Mouse (Mus musculus): ENCODE measurements around the gene Tmem240. TPM values are rescaled to one million over a fixed set of nuclear protein-coding genes. Genes with fewer than 3 reads are reported as not detected.
A peak's percentile ranks its signal among the peaks of the same experiment; 100 is the strongest.

Tmem240 gene
- polyA plus RNA-seq, 1 experiment = 1.5 TPM

GRCm38 (mm10) chr4:155710521-155711252 is 23.9 kb upstream of the Tmem240 start:
- no peak overlapping the region for H3K4me3 ChIP-seq (ENCODE audit: control insufficient read depth, low read depth, low read length)

GRCm38 (mm10) chr4:155721668-155722083 is 12.9 kb upstream of the Tmem240 start:
- no peaks in the 10 kb centered on the region for H3K36me3 ChIP-seq (ENCODE audit: control insufficient read depth, insufficient read depth, low read length)
- no peak overlapping the region for H3K27ac ChIP-seq (ENCODE audit: control insufficient read depth, insufficient read depth, low read depth, low read length)
- H3K27me3 ChIP-seq (ENCODE audit: control insufficient read depth, insufficient read depth, low read length) = no peaks in the 10 kb centered on the region
- no peaks in the 10 kb centered on the region for H3K4me1 ChIP-seq (ENCODE audit: control insufficient read depth, insufficient read depth, low read length)
- TF ChIP-seq CTCF (IDR thresholded peaks at IDR 0.05; ENCODE audit: control insufficient read depth, insufficient read depth, insufficient replicate concordance, low read depth, low read length) (peak; percentile 5; the same call in 1 of the 2 replicates), POLR2A (IDR thresholded peaks at IDR 0.05; ENCODE audit: control insufficient read depth, low read depth, low read length) (no peak)
- no peak overlapping the region for H3K4me3 ChIP-seq (ENCODE audit: control insufficient read depth, low read depth, low read length)

More at GRCm38 (mm10) chr4:155710521-155711252, 23.9 kb upstream of the Tmem240 start:
- no peak for TF ChIP-seq POLR2A (IDR thresholded peaks at IDR 0.05; ENCODE audit: control insufficient read depth, low read depth, low read length)
- TF ChIP-seq CTCF (IDR thresholded peaks at IDR 0.05; ENCODE audit: control insufficient read depth, insufficient read depth, insufficient replicate concordance, low read depth, low read length) = no peak
- Histone ChIP-seq H3K4me1 (ENCODE audit: control insufficient read depth, insufficient read depth, low read length) (peaks cover 2% of the 10 kb centered on the region; the same call in 1 of the 2 replicates), H3K27ac (ENCODE audit: control insufficient read depth, insufficient read depth, low read depth, low read length) (peak overlapping the region; percentile 62), H3K36me3 (ENCODE audit: control insufficient read depth, insufficient read depth, low read length) (no peaks in the 10 kb centered on the region), H3K27me3 (ENCODE audit: control insufficient read depth, insufficient read depth, low read length) (no peaks in the 10 kb centered on the region)

GRCm38 (mm10) chr4:155727993-155728392 is 6.6 kb upstream of the Tmem240 start:
- Histone ChIP-seq H3K36me3 (ENCODE audit: control insufficient read depth, insufficient read depth, low read length) (no peaks in the 10 kb centered on the region), H3K4me3 (ENCODE audit: control insufficient read depth, low read depth, low read length) (no peak overlapping the region), H3K27ac (ENCODE audit: control insufficient read depth, insufficient read depth, low read depth, low read length) (no peak overlapping the region), H3K4me1 (ENCODE audit: control insufficient read depth, insufficient read depth, low read length) (no peaks in the 10 kb centered on the region), H3K27me3 (ENCODE audit: control insufficient read depth, insufficient read depth, low read length) (no peaks in the 10 kb centered on the region)
- TF ChIP-seq POLR2A (IDR thresholded peaks at IDR 0.05; ENCODE audit: control insufficient read depth, low read depth, low read length) (no peak), CTCF (IDR thresholded peaks at IDR 0.05; ENCODE audit: control insufficient read depth, insufficient read depth, insufficient replicate concordance, low read depth, low read length) (no peak)

- Histone ChIP-seq H3K4me3 (ENCODE audit: control insufficient read depth, low read depth, low read length) (peak overlapping the region; percentile 50), H3K27ac (ENCODE audit: control insufficient read depth, insufficient read depth, low read depth, low read length) (peak overlapping the region; percentile 23; the same call in 1 of the 2 replicates), H3K27me3 (ENCODE audit: control insufficient read depth, insufficient read depth, low read length) (no peaks in the 10 kb centered on the region), H3K36me3 (ENCODE audit: control insufficient read depth, insufficient read depth, low read length) (no peaks in the 10 kb centered on the region), H3K4me1 (ENCODE audit: control insufficient read depth, insufficient read depth, low read length) (peaks cover 13% of the 10 kb centered on the region)
- TF ChIP-seq POLR2A (IDR thresholded peaks at IDR 0.05; ENCODE audit: control insufficient read depth, low read depth, low read length) = peak; percentile 44; the same call in 1 of the 2 replicates
- TF ChIP-seq CTCF (IDR thresholded peaks at IDR 0.05; ENCODE audit: control insufficient read depth, insufficient read depth, insufficient replicate concordance, low read depth, low read length) = no peak
These were observed 1.3 kb upstream of the Tmem240 start for GRCm38 (mm10) chr4:155733267-155733666.

- Histone ChIP-seq H3K27ac (ENCODE audit: control insufficient read depth, insufficient read depth, low read depth, low read length) (peak overlapping the region; percentile 88), H3K4me3 (ENCODE audit: control insufficient read depth, low read depth, low read length) (peak overlapping the region; percentile 83), H3K36me3 (ENCODE audit: control insufficient read depth, insufficient read depth, low read length) (no peaks in the 10 kb centered on the region), H3K4me1 (ENCODE audit: control insufficient read depth, insufficient read depth, low read length) (peaks cover 18% of the 10 kb centered on the region), H3K27me3 (ENCODE audit: control insufficient read depth, insufficient read depth, low read length) (no peaks in the 10 kb centered on the region)
- TF ChIP-seq POLR2A (IDR thresholded peaks at IDR 0.05; ENCODE audit: control insufficient read depth, low read depth, low read length) (no peak), CTCF (IDR thresholded peaks at IDR 0.05; ENCODE audit: control insufficient read depth, insufficient read depth, insufficient replicate concordance, low read depth, low read length) (no peak)
These were observed 527 bp downstream of the Tmem240 start for GRCm38 (mm10) chr4:155734951-155735702.

GRCm38 (mm10) chr4:155735788-155736187 is 1.2 kb downstream of the Tmem240 start:
- no peaks in the 10 kb centered on the region for H3K27me3 ChIP-seq (ENCODE audit: control insufficient read depth, insufficient read depth, low read length)
- peaks cover 18% of the 10 kb centered on the region for H3K4me1 ChIP-seq (ENCODE audit: control insufficient read depth, insufficient read depth, low read length)
- no peaks in the 10 kb centered on the region for H3K36me3 ChIP-seq (ENCODE audit: control insufficient read depth, insufficient read depth, low read length)
- peak overlapping the region; percentile 73 for H3K27ac ChIP-seq (ENCODE audit: control insufficient read depth, insufficient read depth, low read depth, low read length)
- TF ChIP-seq CTCF (IDR thresholded peaks at IDR 0.05; ENCODE audit: control insufficient read depth, insufficient read depth, insufficient replicate concordance, low read depth, low read length) (no peak), POLR2A (IDR thresholded peaks at IDR 0.05; ENCODE audit: control insufficient read depth, low read depth, low read length) (peak; percentile 70; the same call in 1 of the 2 replicates)
- H3K4me3 ChIP-seq (ENCODE audit: control insufficient read depth, low read depth, low read length) = peak overlapping the region; percentile 83

GRCm38 (mm10) chr4:155736421-155736820 is 1.8 kb downstream of the Tmem240 start:
- no peak for TF ChIP-seq POLR2A (IDR thresholded peaks at IDR 0.05; ENCODE audit: control insufficient read depth, low read depth, low read length)
- TF ChIP-seq CTCF (IDR thresholded peaks at IDR 0.05; ENCODE audit: control insufficient read depth, insufficient read depth, insufficient replicate concordance, low read depth, low read length) = no peak
- Histone ChIP-seq H3K4me1 (ENCODE audit: control insufficient read depth, insufficient read depth, low read length) (peaks cover 18% of the 10 kb centered on the region), H3K4me3 (ENCODE audit: control insufficient read depth, low read depth, low read length) (no peak overlapping the region), H3K27ac (ENCODE audit: control insufficient read depth, insufficient read depth, low read depth, low read length) (no peak overlapping the region), H3K36me3 (ENCODE audit: control insufficient read depth, insufficient read depth, low read length) (no peaks in the 10 kb centered on the region), H3K27me3 (ENCODE audit: control insufficient read depth, insufficient read depth, low read length) (no peaks in the 10 kb centered on the region)
